Mouse (Mus musculus) heart, adult 2 months (tissue): ENCODE results near the gene Endou. TPM values are rescaled to one million over a fixed set of nuclear protein-coding genes. Genes with fewer than 3 reads are reported as not detected.

Experiments
- DNase-seq, 2 experiments: peaks; one replicate each; pipeline ENCODE4 v3.0.0; 2021
- H3K27ac ChIP-seq: fragments of 200-600 bp; 2 replicates; pipeline ENCODE4 v1.8.1; 2022
- H3K27me3 ChIP-seq: fragments of 200-500 bp; 2 replicates; pipeline ENCODE4 v1.6.1; 2012; ENCODE audit warnings: mild to moderate bottlenecking, low read length, inconsistent platforms, mixed read lengths; ENCODE audit not compliant: control insufficient read depth, insufficient read depth
- H3K36me3 ChIP-seq: fragments of 200-500 bp; 2 replicates; pipeline ENCODE4 v1.6.1; 2012; ENCODE audit warnings: low read length, inconsistent platforms; ENCODE audit not compliant: control insufficient read depth, insufficient read depth
- H3K4me1 ChIP-seq: fragments of 200-500 bp; 2 replicates; pipeline ENCODE4 v1.6.1; 2011; ENCODE audit warnings: low read length; ENCODE audit not compliant: control insufficient read depth, insufficient read depth
- H3K4me3 ChIP-seq: fragments of 200-600 bp; 2 replicates; pipeline ENCODE4 v1.8.1; 2022
- H3K79me2 ChIP-seq: fragments of 200-500 bp; replicated peaks from 2 replicates; pipeline ENCODE4 v1.6.1; 2012; ENCODE audit warnings: mild to moderate bottlenecking, inconsistent platforms, low read length, moderate library complexity, mixed read lengths; ENCODE audit not compliant: control insufficient read depth, insufficient read depth
- H3K9ac ChIP-seq: fragments of 200-500 bp; 2 replicates; pipeline ENCODE4 v1.6.1; 2012; ENCODE audit warnings: low read depth, mild to moderate bottlenecking, control low read depth, inconsistent platforms, low read length, mixed read lengths
- CTCF ChIP-seq: fragments of 200-600 bp; IDR thresholded peaks from 2 replicates; pipeline ENCODE4 v1.8.1; 2022; ENCODE audit warnings: antibody characterized with exemption, mild to moderate bottlenecking, moderate library complexity
- EP300 ChIP-seq: fragments of 200-500 bp; IDR thresholded peaks from 2 replicates; pipeline ENCODE4 v1.6.1; 2011; ENCODE audit warnings: low read depth, low read length, control low read depth; ENCODE audit not compliant: insufficient read depth
- POLR2A ChIP-seq: fragments of 200-500 bp; IDR thresholded peaks from 2 replicates; pipeline ENCODE4 v1.6.1; 2011; ENCODE audit warnings: mild to moderate bottlenecking, low read depth, low read length, control low read depth; ENCODE audit not compliant: insufficient read depth
- WGBS: fragments of 180-500 bp; shearing (Covaris S2); methylation state at CpG from one replicate; pipeline ENCODE4 v1.1.7; 2018; 5-methylcytosine and 5-hydroxymethylcytosine counted together
- intact Hi-C: fragments of 180-260 bp; cut with DNase I; formaldehyde crosslinking; loops from one replicate; pipeline ENCODE4 v1.15.1; 2025
- polyA plus RNA-seq: library from polyadenylated mRNA; depleted of rRNA; stranded (reverse); fragments of >200 nt; gene quantifications from 2 replicates; pipeline ENCODE4 v1.2.3, GENCODE M21; 2012
- total RNA-seq, 2 experiments: library from RNA; stranded (reverse); gene quantifications; 2 replicates each; pipeline ENCODE4 v1.2.3; 2021

Gene Endou
- total and polyA plus RNA-seq, 3 experiments: 1.1 to 2.4 (median 1.2) TPM

DNA sequence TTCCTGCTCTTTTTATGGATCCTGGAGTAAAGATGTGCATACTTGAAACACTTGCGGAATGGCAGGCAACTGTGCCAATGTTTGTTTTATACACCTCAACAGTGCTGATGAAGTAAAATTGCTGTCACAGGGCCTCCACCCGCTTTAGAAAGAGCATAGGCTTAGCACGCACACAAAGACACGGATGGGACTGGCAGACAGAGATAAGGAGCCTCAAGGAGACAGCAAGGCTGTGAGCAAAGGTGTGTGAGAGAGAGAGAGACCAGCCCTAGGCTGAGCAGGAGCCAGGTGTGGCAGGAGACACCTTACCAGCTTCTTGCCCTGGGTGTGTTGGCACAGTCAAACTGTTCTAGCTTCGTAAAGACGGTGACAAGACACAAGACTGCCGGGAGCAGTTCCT, 7.8 kb upstream of the Endou start:
- H3K36me3 ChIP-seq: no peaks in the 10 kb centered on the region
- H3K9ac ChIP-seq: no peak overlapping the region
- no peaks in the 10 kb centered on the region for H3K79me2 ChIP-seq
- H3K27ac ChIP-seq: no peak overlapping the region
- no peaks in the 10 kb centered on the region for H3K27me3 ChIP-seq
- TF ChIP-seq CTCF (no peak), POLR2A (no peak), EP300 (no peak)
- DNase-seq: no peak
- H3K4me3 ChIP-seq: no peak overlapping the region
- intact Hi-C loops: no loop called here
- H3K4me1 ChIP-seq: peaks cover 8% of the 10 kb centered on the region
- WGBS: 82% methylated on average over 7 of the region's 7 CpGs

DNA sequence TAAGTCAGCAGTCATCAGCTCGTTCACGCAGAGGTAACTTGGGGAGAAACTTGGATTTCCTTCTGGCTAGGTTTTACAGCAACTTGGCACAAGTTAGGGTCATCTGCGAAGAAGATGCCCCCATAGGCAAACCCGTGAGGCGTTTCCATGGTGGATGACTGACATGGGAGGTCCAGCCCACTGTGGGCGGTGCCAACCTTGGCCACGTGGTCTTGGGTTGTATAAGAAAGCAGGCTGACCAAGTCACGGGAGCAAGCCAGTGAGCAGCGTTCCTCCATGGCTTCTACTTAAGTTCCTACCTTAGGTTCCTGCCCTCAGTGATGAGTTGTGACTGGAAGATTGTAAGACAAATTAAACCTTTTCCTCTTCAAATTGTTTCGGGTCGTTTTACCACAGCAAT, 849 bp upstream of the Endou start:
- no peaks in the 10 kb centered on the region for H3K79me2 ChIP-seq
- no peak overlapping the region for H3K9ac ChIP-seq
- H3K27ac ChIP-seq: no peak overlapping the region
- H3K4me1 ChIP-seq: peaks cover 18% of the 10 kb centered on the region
- DNase-seq: no peak
- 92% methylated on average over 11 of the region's 11 CpGs for WGBS
- H3K4me3 ChIP-seq: no peak overlapping the region
- H3K36me3 ChIP-seq: no peaks in the 10 kb centered on the region
- H3K27me3 ChIP-seq: no peaks in the 10 kb centered on the region
- intact Hi-C loops: no loop called here
- TF ChIP-seq EP300 (no peak), CTCF (no peak), POLR2A (no peak)

GRCm38 (mm10) chr15:97730365-97730764, 774 bp downstream of the Endou start:
- Histone ChIP-seq H3K27ac (no peak overlapping the region; the same call in 1 of the 2 replicates), H3K9ac (no peak overlapping the region), H3K36me3 (no peaks in the 10 kb centered on the region), H3K4me1 (peaks cover 18% of the 10 kb centered on the region), H3K4me3 (no peak overlapping the region), H3K27me3 (no peaks in the 10 kb centered on the region), H3K79me2 (no peaks in the 10 kb centered on the region)
- peak in 1 of 2 experiments; percentile 31 for DNase-seq
- no peak for TF ChIP-seq POLR2A
- no peak for TF ChIP-seq CTCF
- no peak for TF ChIP-seq EP300
- intact Hi-C loops: no loop called here
- WGBS: 39% methylated on average over 6 of the region's 6 CpGs

DNA sequence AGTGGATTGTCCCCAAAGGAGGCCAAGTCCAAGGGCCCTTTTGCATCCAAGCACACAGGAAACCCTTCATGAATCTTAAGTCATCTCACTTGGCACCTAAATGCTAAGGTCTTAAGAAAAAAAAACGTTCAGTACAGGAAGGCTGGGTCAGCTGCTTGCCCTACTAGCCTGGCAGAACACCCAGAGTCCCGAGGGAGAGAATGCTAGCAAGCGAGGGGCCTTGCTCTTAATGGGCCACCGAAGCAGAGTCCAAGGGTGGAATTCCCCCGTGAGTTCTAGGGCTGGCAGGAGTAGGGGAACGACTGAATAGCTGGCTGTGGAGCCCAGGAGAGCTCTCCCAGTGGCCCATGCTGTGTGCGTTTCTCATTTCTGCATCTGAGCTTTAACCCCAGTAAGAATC, 2.3 kb downstream of the Endou start:
- intact Hi-C loops: no loop called here

GRCm38 (mm10) chr15:97728394-97728793, 2.7 kb downstream of the Endou start:
- intact Hi-C loops: no loop called here
- Histone ChIP-seq H3K9ac (no peak overlapping the region), H3K27me3 (no peaks in the 10 kb centered on the region), H3K36me3 (no peaks in the 10 kb centered on the region), H3K79me2 (no peaks in the 10 kb centered on the region), H3K4me1 (peaks cover 18% of the 10 kb centered on the region), H3K27ac (peak overlapping the region; percentile 41; the same call in 1 of the 2 replicates), H3K4me3 (no peak overlapping the region)
- DNase-seq: peak; percentile 44 to 47
- 41% methylated on average over 11 of the region's 11 CpGs for WGBS
- no peak for TF ChIP-seq POLR2A
- no peak for TF ChIP-seq EP300
- no peak for TF ChIP-seq CTCF

More for the DNA sequence above, 2.3 kb downstream of the Endou start:
- no peaks in the 10 kb centered on the region for H3K36me3 ChIP-seq
- no peak overlapping the region for H3K4me3 ChIP-seq
- peak; percentile 42 to 50 for DNase-seq
- H3K27ac ChIP-seq: peak overlapping the region; percentile 41; the same call in 1 of the 2 replicates
- no peaks in the 10 kb centered on the region for H3K27me3 ChIP-seq
- 25% methylated on average over 7 of the region's 7 CpGs for WGBS
- no peak for TF ChIP-seq EP300
- no peak for TF ChIP-seq CTCF
- no peak for TF ChIP-seq POLR2A
- no peaks in the 10 kb centered on the region for H3K79me2 ChIP-seq
- H3K9ac ChIP-seq: no peak overlapping the region
- peaks cover 18% of the 10 kb centered on the region for H3K4me1 ChIP-seq

DNA sequence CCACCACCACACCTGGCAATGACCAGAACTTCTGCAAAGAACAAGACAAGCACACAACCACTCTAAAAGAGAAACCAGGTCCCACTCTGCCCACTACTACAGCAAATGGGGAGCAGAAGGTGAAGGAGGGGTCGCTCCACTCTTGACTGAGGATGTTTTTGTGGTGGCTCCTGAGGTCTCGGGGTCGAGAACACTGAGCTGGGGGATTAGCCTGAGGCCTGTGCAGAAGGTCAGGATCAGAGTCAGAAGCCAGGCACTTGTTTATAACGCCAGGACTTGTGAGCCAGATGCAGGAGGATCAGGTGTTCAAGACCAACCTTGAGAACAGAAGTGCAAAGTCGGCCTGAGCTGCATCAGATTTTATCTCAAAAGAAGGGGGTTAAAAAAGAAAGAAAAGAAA, 3.6 kb downstream of the Endou start:
- intact Hi-C loops: no loop called here
- 82% methylated on average over 5 of the region's 5 CpGs for WGBS
- TF ChIP-seq CTCF (no peak), POLR2A (no peak), EP300 (no peak)
- Histone ChIP-seq H3K9ac (no peak overlapping the region), H3K79me2 (no peaks in the 10 kb centered on the region), H3K27me3 (no peaks in the 10 kb centered on the region), H3K27ac (peak overlapping the region; percentile 36; the same call in 1 of the 2 replicates), H3K4me1 (peaks cover 18% of the 10 kb centered on the region), H3K36me3 (no peaks in the 10 kb centered on the region), H3K4me3 (no peak overlapping the region)
- DNase-seq: no peak
